Mouse (Mus musculus): ENCODE data around the gene Nlgn1. TPM values are rescaled to one million over a fixed set of nuclear protein-coding genes. Genes with fewer than 3 reads are reported as not detected.

Nlgn1 gene
- polyA plus RNA-seq, 1 experiment from 2014 or later: 1.9 TPM

DNA sequence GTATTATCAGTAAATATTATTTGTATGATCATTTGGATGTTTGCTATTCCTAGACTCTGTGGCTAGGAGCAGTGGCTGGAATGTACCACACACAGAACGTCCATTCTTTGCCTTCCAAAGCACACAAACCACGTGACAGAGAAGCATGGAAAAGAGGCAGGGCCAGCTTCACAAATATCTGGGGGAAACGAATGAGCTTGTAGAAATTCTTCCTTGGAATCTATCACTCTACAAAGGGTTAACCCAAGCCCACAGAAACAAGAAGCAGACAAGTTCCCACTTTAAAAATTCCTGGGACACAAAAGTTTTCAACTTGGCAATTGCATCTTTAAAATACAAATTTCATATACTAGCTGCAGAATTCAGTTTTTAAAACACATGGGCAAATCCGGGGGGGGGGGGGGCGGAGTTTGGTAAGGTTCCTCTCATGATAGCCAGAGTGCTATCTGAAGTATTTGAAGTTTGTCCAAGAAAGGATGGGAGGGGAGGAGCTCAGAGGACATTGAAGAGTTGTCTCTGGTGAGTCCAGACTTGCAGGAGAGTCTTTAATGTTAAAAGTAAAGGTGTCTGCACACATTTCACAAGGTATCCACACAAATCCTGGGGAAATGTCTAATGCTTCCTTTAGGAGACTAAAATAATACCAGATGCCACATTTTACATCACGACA is 180.8 kb downstream of the Nlgn1 start:
- Histone ChIP-seq H3K9ac (replicated peaks; ENCODE audit: low read length) (no peak overlapping the region), H3K36me3 (replicated peaks; ENCODE audit: control insufficient read depth, insufficient read depth, low read depth, low read length) (no peaks in the 10 kb centered on the region), H3K9me3 (replicated peaks; ENCODE audit: control insufficient read depth, low read length) (no peaks in the 10 kb centered on the region), H3K27me3 (ENCODE audit: control insufficient read depth, insufficient read depth, low read length) (no peaks in the 10 kb centered on the region), H3K27ac (replicated peaks; ENCODE audit: low read depth, low read length) (no peak overlapping the region), H3K4me1 (ENCODE audit: control insufficient read depth, insufficient read depth, low read length) (no peaks in the 10 kb centered on the region), H3K4me3 (ENCODE audit: low read depth, low read length) (no peak overlapping the region), H3K4me2 (ENCODE audit: low read depth, low read length) (no peak overlapping the region)
- 38% methylated on average over 6 of the region's 6 CpGs for WGBS
- ATAC-seq (replicated peaks; ENCODE audit: insufficient number of reproducible peaks, low FRiP score, low TSS enrichment, low read depth) (no peak), DNase-seq (ENCODE audit: low spot score) (peak; percentile 2)

DNA sequence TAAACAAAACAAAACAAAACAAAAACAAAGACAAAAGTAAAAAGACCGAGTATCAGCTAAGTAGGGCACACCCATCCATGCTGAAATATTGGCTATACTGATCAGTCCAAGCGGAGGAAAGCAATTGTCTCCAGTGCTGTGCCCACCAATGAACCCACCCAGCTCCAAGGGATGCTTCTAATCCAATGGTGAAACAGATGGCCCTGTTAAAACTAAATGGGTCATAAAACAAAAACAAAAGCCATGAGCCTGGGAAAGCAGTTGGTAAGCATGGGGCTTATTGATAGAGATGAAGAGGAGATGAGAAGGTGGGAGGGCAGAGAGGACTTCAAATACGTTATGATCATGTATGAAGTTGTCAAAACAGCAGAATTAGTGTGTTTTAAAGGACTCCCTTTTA is 186.1 kb downstream of the Nlgn1 start:
- Histone ChIP-seq H3K27me3 (ENCODE audit: control insufficient read depth, insufficient read depth, low read length) (no peaks in the 10 kb centered on the region), H3K36me3 (replicated peaks; ENCODE audit: control insufficient read depth, insufficient read depth, low read depth, low read length) (no peaks in the 10 kb centered on the region), H3K4me1 (ENCODE audit: control insufficient read depth, insufficient read depth, low read length) (no peaks in the 10 kb centered on the region), H3K9ac (replicated peaks; ENCODE audit: low read length) (no peak overlapping the region), H3K4me2 (ENCODE audit: low read depth, low read length) (no peak overlapping the region), H3K9me3 (replicated peaks; ENCODE audit: control insufficient read depth, low read length) (no peaks in the 10 kb centered on the region), H3K4me3 (ENCODE audit: low read depth, low read length) (no peak overlapping the region), H3K27ac (replicated peaks; ENCODE audit: low read depth, low read length) (no peak overlapping the region)
- ATAC-seq (replicated peaks; ENCODE audit: insufficient number of reproducible peaks, low FRiP score, low TSS enrichment, low read depth) (no peak; the same call in 1 of the 2 replicates), DNase-seq (ENCODE audit: low spot score) (no peak)
- 65% methylated on average over 3 of the region's 3 CpGs for WGBS

DNA sequence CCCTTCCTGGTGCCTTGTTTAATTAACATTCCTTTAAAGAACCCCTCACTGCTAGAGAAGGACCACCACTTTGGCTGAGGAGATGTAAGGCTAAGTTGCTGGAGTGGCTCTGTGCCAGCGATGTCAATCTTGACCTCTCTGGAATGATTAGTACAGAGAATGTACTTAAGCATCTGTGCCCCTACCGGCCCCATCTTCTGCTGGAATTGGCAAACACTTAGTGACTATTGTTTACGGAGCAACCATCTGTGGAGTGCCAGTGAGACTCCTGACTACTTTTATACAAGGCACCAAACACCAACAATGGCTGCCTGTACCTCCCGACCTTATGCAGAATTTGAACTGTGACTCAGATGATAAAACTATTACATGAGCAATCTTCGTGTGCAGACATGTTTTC is 186.8 kb downstream of the Nlgn1 start:
- Histone ChIP-seq H3K4me1 (ENCODE audit: control insufficient read depth, insufficient read depth, low read length) (no peaks in the 10 kb centered on the region), H3K9me3 (replicated peaks; ENCODE audit: control insufficient read depth, low read length) (no peaks in the 10 kb centered on the region), H3K9ac (replicated peaks; ENCODE audit: low read length) (no peak overlapping the region), H3K36me3 (replicated peaks; ENCODE audit: control insufficient read depth, insufficient read depth, low read depth, low read length) (no peaks in the 10 kb centered on the region), H3K27me3 (ENCODE audit: control insufficient read depth, insufficient read depth, low read length) (no peaks in the 10 kb centered on the region), H3K4me2 (ENCODE audit: low read depth, low read length) (no peak overlapping the region), H3K27ac (replicated peaks; ENCODE audit: low read depth, low read length) (no peak overlapping the region), H3K4me3 (ENCODE audit: low read depth, low read length) (no peak overlapping the region)
- ATAC-seq (replicated peaks; ENCODE audit: insufficient number of reproducible peaks, low FRiP score, low TSS enrichment, low read depth) (peak; percentile 59; the same call in 1 of the 2 replicates), DNase-seq (ENCODE audit: low spot score) (no peak)
- whole genome bisulfite sequencing: 63% methylated on average over 5 of the region's 5 CpGs

GRCm38 (mm10) chr3:26141590-26141989 is 190.7 kb downstream of the Nlgn1 start:
- H3K36me3 ChIP-seq (replicated peaks; ENCODE audit: control insufficient read depth, insufficient read depth, low read depth, low read length): no peaks in the 10 kb centered on the region
- H3K4me2 ChIP-seq (ENCODE audit: low read depth, low read length): no peak overlapping the region
- no peaks in the 10 kb centered on the region for H3K9me3 ChIP-seq (replicated peaks; ENCODE audit: control insufficient read depth, low read length)
- H3K27ac ChIP-seq (replicated peaks; ENCODE audit: low read depth, low read length): no peak overlapping the region
- WGBS: 90% methylated on average over 3 of the region's 3 CpGs
- ATAC-seq (replicated peaks; ENCODE audit: insufficient number of reproducible peaks, low FRiP score, low TSS enrichment, low read depth) (no peak), DNase-seq (ENCODE audit: low spot score) (no peak)
- no peak overlapping the region for H3K9ac ChIP-seq (replicated peaks; ENCODE audit: low read length)
- H3K4me1 ChIP-seq (ENCODE audit: control insufficient read depth, insufficient read depth, low read length): no peaks in the 10 kb centered on the region
- no peaks in the 10 kb centered on the region for H3K27me3 ChIP-seq (ENCODE audit: control insufficient read depth, insufficient read depth, low read length)
- no peak overlapping the region for H3K4me3 ChIP-seq (ENCODE audit: low read depth, low read length)

DNA sequence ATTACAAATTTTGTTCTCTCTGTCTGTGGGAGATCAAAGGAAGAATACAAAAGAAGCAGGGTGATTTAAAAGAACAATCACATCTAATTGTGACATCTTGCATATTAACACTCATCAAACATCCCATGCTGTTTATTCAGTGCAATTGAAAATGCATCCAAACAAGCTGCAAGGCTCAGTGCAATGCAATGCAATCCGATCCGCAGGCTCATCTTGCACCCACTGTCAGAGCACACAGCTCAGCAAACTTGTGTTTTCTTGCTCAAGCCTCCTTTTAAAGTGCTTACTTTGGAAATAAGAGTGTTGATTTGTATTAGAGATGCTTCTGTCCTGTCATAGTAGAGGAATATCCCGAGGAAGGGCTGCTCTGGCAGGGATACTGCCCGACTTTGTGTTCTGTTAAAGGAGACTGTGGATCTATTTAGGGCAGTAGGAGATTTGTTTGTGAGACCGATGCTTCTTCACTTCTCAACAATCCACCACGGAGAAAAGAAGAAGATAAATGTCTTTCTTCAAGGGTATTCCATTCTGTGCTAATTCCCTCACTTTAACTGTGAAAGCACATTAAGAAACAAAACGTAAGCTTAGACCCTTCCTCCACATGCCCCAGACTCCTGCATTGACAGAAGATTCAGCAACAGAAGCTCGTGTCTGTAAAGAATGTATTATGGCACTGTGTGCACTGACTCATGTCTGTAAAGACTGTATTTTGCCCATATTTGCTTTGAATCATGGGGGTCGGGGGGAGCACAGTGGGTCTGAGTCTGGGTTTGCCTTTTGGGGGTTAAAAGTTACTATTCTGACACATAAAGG is 197.2 kb downstream of the Nlgn1 start:
- H3K9me3 ChIP-seq (replicated peaks; ENCODE audit: control insufficient read depth, low read length): no peaks in the 10 kb centered on the region
- no peak overlapping the region for H3K4me2 ChIP-seq (ENCODE audit: low read depth, low read length)
- no peak for ATAC-seq (replicated peaks; ENCODE audit: insufficient number of reproducible peaks, low FRiP score, low TSS enrichment, low read depth)
- no peak for DNase-seq (ENCODE audit: low spot score)
- H3K4me3 ChIP-seq (ENCODE audit: low read depth, low read length): no peak overlapping the region
- no peak overlapping the region for H3K27ac ChIP-seq (replicated peaks; ENCODE audit: low read depth, low read length)
- H3K4me1 ChIP-seq (ENCODE audit: control insufficient read depth, insufficient read depth, low read length): no peaks in the 10 kb centered on the region
- no peak overlapping the region for H3K9ac ChIP-seq (replicated peaks; ENCODE audit: low read length)
- 46% methylated on average over 9 of the region's 9 CpGs for WGBS
- H3K36me3 ChIP-seq (replicated peaks; ENCODE audit: control insufficient read depth, insufficient read depth, low read depth, low read length): no peaks in the 10 kb centered on the region
- no peaks in the 10 kb centered on the region for H3K27me3 ChIP-seq (ENCODE audit: control insufficient read depth, insufficient read depth, low read length)

- Histone ChIP-seq H3K4me2 (ENCODE audit: low read depth, low read length) (no peak overlapping the region), H3K4me3 (ENCODE audit: low read depth, low read length) (no peak overlapping the region), H3K27ac (replicated peaks; ENCODE audit: low read depth, low read length) (no peak overlapping the region), H3K9ac (replicated peaks; ENCODE audit: low read length) (no peak overlapping the region), H3K9me3 (replicated peaks; ENCODE audit: control insufficient read depth, low read length) (no peaks in the 10 kb centered on the region), H3K4me1 (ENCODE audit: control insufficient read depth, insufficient read depth, low read length) (no peaks in the 10 kb centered on the region), H3K27me3 (ENCODE audit: control insufficient read depth, insufficient read depth, low read length) (no peaks in the 10 kb centered on the region), H3K36me3 (replicated peaks; ENCODE audit: control insufficient read depth, insufficient read depth, low read depth, low read length) (no peaks in the 10 kb centered on the region)
- 79% methylated on average over 2 of the region's 2 CpGs for WGBS
- ATAC-seq (replicated peaks; ENCODE audit: insufficient number of reproducible peaks, low FRiP score, low TSS enrichment, low read depth) (no peak), DNase-seq (ENCODE audit: low spot score) (no peak)
Observed at GRCm38 (mm10) chr3:26130919-26131318, 201.3 kb downstream of the Nlgn1 start.

- DNase-seq (ENCODE audit: low spot score): no peak
Observed at GRCm38 (mm10) chr3:26129455-26129854, 202.8 kb downstream of the Nlgn1 start.

GRCm38 (mm10) chr3:26117071-26117470 is 215.2 kb downstream of the Nlgn1 start:
- DNase-seq (ENCODE audit: low spot score) (no peak), ATAC-seq (replicated peaks; ENCODE audit: insufficient number of reproducible peaks, low FRiP score, low TSS enrichment, low read depth) (no peak)
- Histone ChIP-seq H3K9me3 (replicated peaks; ENCODE audit: control insufficient read depth, low read length) (no peaks in the 10 kb centered on the region), H3K4me3 (ENCODE audit: low read depth, low read length) (no peak overlapping the region), H3K36me3 (replicated peaks; ENCODE audit: control insufficient read depth, insufficient read depth, low read depth, low read length) (no peaks in the 10 kb centered on the region), H3K9ac (replicated peaks; ENCODE audit: low read length) (no peak overlapping the region), H3K27me3 (ENCODE audit: control insufficient read depth, insufficient read depth, low read length) (no peaks in the 10 kb centered on the region), H3K4me2 (ENCODE audit: low read depth, low read length) (no peak overlapping the region), H3K4me1 (ENCODE audit: control insufficient read depth, insufficient read depth, low read length) (no peaks in the 10 kb centered on the region), H3K27ac (replicated peaks; ENCODE audit: low read depth, low read length) (no peak overlapping the region)
- WGBS: 100% methylated on average over 1 of the region's 1 CpGs

More at GRCm38 (mm10) chr3:26129455-26129854, 202.8 kb downstream of the Nlgn1 start:
- Histone ChIP-seq H3K4me3 (ENCODE audit: low read depth, low read length) (no peak overlapping the region), H3K4me2 (ENCODE audit: low read depth, low read length) (no peak overlapping the region), H3K9me3 (replicated peaks; ENCODE audit: control insufficient read depth, low read length) (no peaks in the 10 kb centered on the region), H3K27me3 (ENCODE audit: control insufficient read depth, insufficient read depth, low read length) (no peaks in the 10 kb centered on the region), H3K27ac (replicated peaks; ENCODE audit: low read depth, low read length) (no peak overlapping the region), H3K9ac (replicated peaks; ENCODE audit: low read length) (no peak overlapping the region), H3K4me1 (ENCODE audit: control insufficient read depth, insufficient read depth, low read length) (no peaks in the 10 kb centered on the region), H3K36me3 (replicated peaks; ENCODE audit: control insufficient read depth, insufficient read depth, low read depth, low read length) (no peaks in the 10 kb centered on the region)
- WGBS: 82% methylated on average over 6 of the region's 6 CpGs
- no peak for ATAC-seq (replicated peaks; ENCODE audit: insufficient number of reproducible peaks, low FRiP score, low TSS enrichment, low read depth)

Measured in embryonic facial prominence, embryonic 11.5 days (tissue).